Mouse (Mus musculus) bone marrow, adult 2 months (tissue): ENCODE measurements at regions not wholly inside any gene's neighbourhood (a gene's known extent, or its start where the extent isn't known, plus 50 kb on each side); places are given as distances from the start of the nearest gene placed in this dataset.

Experiments
- CTCF ChIP-seq: fragments of 200-500 bp; IDR thresholded peaks from 2 replicates; pipeline ENCODE4 v1.5.1; 2011; ENCODE audit warnings: low read length, control low read depth; ENCODE audit not compliant: control insufficient read depth, insufficient read depth
- POLR2A ChIP-seq: fragments of 200-500 bp; IDR thresholded peaks from 2 replicates; pipeline ENCODE4 v1.6.1; 2011; ENCODE audit warnings: low read depth, mild to moderate bottlenecking, control low read depth, low read length, borderline replicate concordance; ENCODE audit not compliant: control insufficient read depth

DNA sequence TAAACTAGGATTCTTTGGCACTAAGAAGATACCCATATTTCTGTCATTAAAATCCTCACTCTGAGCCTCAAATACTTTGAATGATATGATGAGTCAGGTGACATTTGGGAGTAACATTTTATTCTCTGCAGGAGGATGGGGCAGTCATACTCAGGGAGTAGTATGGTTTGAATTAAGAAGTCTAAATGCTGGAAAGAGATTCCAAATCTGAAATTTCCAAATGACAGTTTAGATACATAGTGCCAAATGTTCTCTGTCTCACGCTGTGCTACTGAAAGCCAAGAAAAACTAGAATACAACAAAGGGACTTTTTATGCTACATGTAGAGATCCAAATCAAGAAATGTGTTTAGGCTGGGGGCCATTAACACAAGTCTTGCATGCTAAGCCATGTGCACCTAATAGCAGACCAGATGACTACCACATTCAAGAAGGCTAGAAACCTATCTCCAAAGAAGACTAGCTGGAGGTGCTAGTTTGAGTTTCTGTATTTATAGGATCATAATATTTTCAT, 796.5 kb downstream of the Flrt2 start:
- TF ChIP-seq POLR2A (no peak), CTCF (no peak)
